In the genomic region with DNA sequence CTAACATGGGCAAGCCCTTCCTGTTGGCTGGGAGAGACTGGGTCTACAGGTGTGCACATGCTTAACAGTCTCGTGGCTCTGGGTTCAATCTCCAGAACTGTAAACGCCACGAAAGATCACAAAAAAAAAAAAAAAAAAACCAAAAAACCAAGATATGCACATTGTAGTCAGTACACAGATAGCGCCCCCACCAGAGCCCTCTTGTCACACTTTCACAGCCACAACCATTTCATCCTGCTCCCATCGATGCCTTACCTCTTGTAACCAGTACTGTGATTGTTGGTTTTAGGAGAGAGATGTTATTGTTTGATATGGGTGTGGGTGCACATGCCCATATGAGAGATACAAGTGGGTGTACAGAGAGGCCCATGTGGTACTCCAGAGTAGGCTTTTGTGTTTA, we compare ENCODE assay signal across 29 mouse cellular contexts.
DNase-seq lines count a peak whose midpoint lies in the region; ATAC-seq and TF ChIP-seq lines count a peak whose summit lies in the region.
"Had no signal": no experiment of that assay in that cellular context is flagged by ENCODE, and none has a peak within 500 bp of the region (broad histone marks: within the 10 kb centered on the region; RNA-seq: fewer than 3 reads in every experiment).

No protein-coding gene starts in this region.

- H3K27ac ChIP-seq in spleen, adult 2 months (ENCODE audit: insufficient read depth, low read length) = peak overlapping the region; percentile 39
- no peak overlapping the region for H3K27ac ChIP-seq in liver, embryonic 12.5 days
- no peak overlapping the region for H3K27ac ChIP-seq in intestine, postnatal 0 days (ENCODE audit: low read depth, low read length)
- H3K27ac ChIP-seq: embryonic facial prominence, embryonic 10.5 days; embryonic facial prominence, embryonic 13.5 days; forebrain, embryonic 12.5 days; forebrain, embryonic 15.5 days; heart, adult 2 months; heart, embryonic 10.5 days; heart, embryonic 13.5 days; hindbrain, embryonic 14.5 days; hindbrain, postnatal 0 days had no signal

- no peaks in the 10 kb centered on the region for H3K27me3 ChIP-seq in spleen, adult 2 months (ENCODE audit: control insufficient read depth, insufficient read depth, low read length)
- H3K27me3 ChIP-seq in liver, embryonic 12.5 days (replicated peaks) = 0 out of 2 replicates have a peak, but pooled peaks cover 5% of the 10 kb centered on the region
- H3K27me3 ChIP-seq in intestine, postnatal 0 days (replicated peaks; ENCODE audit: control insufficient read depth, insufficient read depth, low read length) = no peaks in the 10 kb centered on the region
- H3K27me3 ChIP-seq: embryonic facial prominence, embryonic 13.5 days; forebrain, embryonic 12.5 days; forebrain, embryonic 15.5 days; heart, embryonic 13.5 days had no signal

- no peak overlapping the region for H3K9ac ChIP-seq in liver, embryonic 12.5 days
- no peak overlapping the region for H3K9ac ChIP-seq in intestine, postnatal 0 days (ENCODE audit: low read depth, low read length)
- H3K9ac ChIP-seq: embryonic facial prominence, embryonic 13.5 days; forebrain, embryonic 12.5 days; forebrain, embryonic 15.5 days; heart, embryonic 13.5 days; hindbrain, embryonic 14.5 days had no signal

- H3K4me3 ChIP-seq in spleen, adult 2 months (ENCODE audit: extremely low read depth, insufficient read depth, insufficient read length) = no peak overlapping the region; the same call in 1 of the 2 replicates
- no peak overlapping the region for H3K4me3 ChIP-seq in liver, embryonic 12.5 days
- no peak overlapping the region for H3K4me3 ChIP-seq in intestine, postnatal 0 days (ENCODE audit: low read depth, low read length)
- H3K4me3 ChIP-seq: embryonic facial prominence, embryonic 10.5 days; embryonic facial prominence, embryonic 13.5 days; erythroblast, embryonic 14.5 days; forebrain, embryonic 12.5 days; forebrain, embryonic 15.5 days; heart, adult 2 months; heart, embryonic 10.5 days; heart, embryonic 13.5 days had no signal

- no peak overlapping the region for H3K4me2 ChIP-seq in liver, embryonic 12.5 days
- H3K4me2 ChIP-seq in intestine, postnatal 0 days (replicated peaks; ENCODE audit: low read depth) = no peak overlapping the region
- H3K4me2 ChIP-seq: embryonic facial prominence, embryonic 13.5 days; forebrain, embryonic 12.5 days; forebrain, embryonic 15.5 days; heart, embryonic 13.5 days; hindbrain, embryonic 14.5 days had no signal

- H3K4me1 ChIP-seq in spleen, adult 2 months (ENCODE audit: control insufficient read depth, insufficient read depth, insufficient read length) = peaks cover 12% of the 10 kb centered on the region; the same call in 1 of the 2 replicates
- H3K4me1 ChIP-seq in liver, embryonic 12.5 days = peaks cover 12% of the 10 kb centered on the region
- H3K4me1 ChIP-seq in intestine, postnatal 0 days (replicated peaks; ENCODE audit: control insufficient read depth, insufficient read depth, low read length) = no peaks in the 10 kb centered on the region

- TF ChIP-seq POLR2A in spleen, adult 2 months (IDR thresholded peaks at IDR 0.05; ENCODE audit: low read depth, low read length) = no peak

- peak; percentile 8; the same call in 1 of the 2 replicates for ATAC-seq in megakaryocyte, adult 5-6 weeks (ENCODE audit: poor library complexity, severe bottlenecking)
- ATAC-seq in liver, embryonic 12.5 days = no peak
- no peak for ATAC-seq in intestine, postnatal 0 days
- ATAC-seq: forebrain, embryonic 15.5 days; hindbrain, postnatal 0 days had no signal

- WGBS in spleen, adult 2 months = 30% methylated on average over 5 of the region's 5 CpGs
- WGBS in liver, embryonic 12.5 days (ENCODE audit: insufficient replicate concordance) = 41% methylated on average over 5 of the region's 5 CpGs
- WGBS in intestine, postnatal 0 days = 73% methylated on average over 5 of the region's 5 CpGs

- no peak for TF ChIP-seq CTCF in spleen, adult 2 months (IDR thresholded peaks at IDR 0.05; ENCODE audit: extremely low read depth, insufficient read depth, insufficient read length, insufficient replicate concordance)
- no peak for TF ChIP-seq CTCF in intestine, postnatal 0 days (IDR thresholded peaks at IDR 0.05; ENCODE audit: low read depth)

- H3K9me3 ChIP-seq in liver, embryonic 12.5 days (replicated peaks) = no peaks in the 10 kb centered on the region
- no peaks in the 10 kb centered on the region for H3K9me3 ChIP-seq in intestine, postnatal 0 days (ENCODE audit: control insufficient read depth)
- H3K9me3 ChIP-seq: embryonic facial prominence, embryonic 10.5 days; embryonic facial prominence, embryonic 13.5 days; forebrain, embryonic 12.5 days; forebrain, embryonic 15.5 days; heart, embryonic 10.5 days; heart, embryonic 13.5 days had no signal

- no peaks in the 10 kb centered on the region for H3K36me3 ChIP-seq in spleen, adult 2 months (ENCODE audit: control insufficient read depth, insufficient read depth, low read length)
- no peaks in the 10 kb centered on the region for H3K36me3 ChIP-seq in liver, embryonic 12.5 days
- H3K36me3 ChIP-seq in intestine, postnatal 0 days (ENCODE audit: control insufficient read depth, insufficient read depth) = no peaks in the 10 kb centered on the region
- H3K36me3 ChIP-seq: embryonic facial prominence, embryonic 10.5 days; embryonic facial prominence, embryonic 13.5 days; forebrain, embryonic 12.5 days; forebrain, embryonic 15.5 days; heart, embryonic 10.5 days; heart, embryonic 13.5 days had no signal

- DNase-seq in spleen, adult 2 months (ENCODE audit: low read depth in 1 of 2, low spot score in 2 of 2) = no peak
- no peak for DNase-seq in spleen, postnatal 14 days (ENCODE audit: low spot score in 2 of 2)
- DNase-seq in induced T-regulatory cell, adult 2 months (ENCODE audit: low read depth) = peak; percentile 49
- DNase-seq in gastrocnemius, adult 18-20 months (ENCODE audit: low spot score) = no peak
- DNase-seq in lung, postnatal 14 days = no peak
- DNase-seq: adrenal gland, postnatal 10 days; adrenal gland, postnatal 36 days; cerebellum, adult 11 months; cerebellum, adult 2 months; cerebellum, adult 9-11 months; cerebellum, postnatal 25 days; embryo, embryonic 11 days; gastrocnemius, postnatal 10 days; gastrocnemius, postnatal 36 days; heart, adult 2 months; heart, postnatal 14 days; heart, postnatal 4 days had no signal
